Mouse (Mus musculus) heart, adult 2 months (tissue): ENCODE measurements around the gene Mphosph9.

Experiments used
- CTCF ChIP-seq: fragments of 200-600 bp; IDR thresholded peaks from 2 replicates; pipeline ENCODE4 v1.8.1; 2022; ENCODE audit warnings: antibody characterized with exemption, mild to moderate bottlenecking, moderate library complexity
- EP300 ChIP-seq: fragments of 200-500 bp; IDR thresholded peaks from 2 replicates; pipeline ENCODE4 v1.6.1; 2011; ENCODE audit warnings: low read depth, low read length, control low read depth; ENCODE audit not compliant: insufficient read depth

DNA sequence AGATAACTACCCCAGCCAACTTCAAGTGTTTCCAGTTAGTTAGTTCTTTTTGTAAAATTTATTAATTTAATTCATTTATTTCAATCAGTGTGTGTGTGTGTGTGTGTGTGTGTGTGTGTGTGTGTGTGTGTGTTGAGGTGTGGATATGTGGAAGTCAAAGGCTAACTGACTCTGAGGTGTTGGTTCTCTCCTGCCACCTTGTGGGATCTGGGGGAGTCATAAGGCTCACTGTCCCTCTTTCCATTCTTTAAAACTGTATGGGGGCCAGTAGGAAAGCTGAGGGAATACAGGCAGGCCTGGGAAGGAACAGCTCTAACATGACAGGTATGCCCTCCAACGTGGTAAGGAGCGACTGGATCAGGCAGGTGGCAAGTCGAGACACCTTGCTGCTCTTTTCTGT, 43.4 kb downstream of the Mphosph9 start:
- TF ChIP-seq CTCF (peak; percentile 54), EP300 (no peak)
